Mouse (Mus musculus) lung, embryonic 16.5 days (tissue): ENCODE results near the gene Nelfe. TPM values are rescaled to one million over a fixed set of nuclear protein-coding genes. Genes with fewer than 3 reads are reported as not detected.
"Not testable (repeated sequence)": the region's sequence is repeated elsewhere in the genome, so short reads cannot be mapped to it uniquely, and the experiment has no call there.

ENCODE experiments used
- ATAC-seq: fragments of 200-750 bp; cut with Nextera tagmentation; 2 replicates; pipeline ENCODE4 v1.8.0; 2017; ENCODE audit warnings: low read depth, mild to moderate bottlenecking, moderate library complexity
- H3K27ac ChIP-seq: fragments of 300-500 bp; sonication (generic); 2 replicates; pipeline ENCODE4 v1.5.1; 2014; ENCODE audit warnings: mild to moderate bottlenecking, control low read depth, low read length
- H3K27me3 ChIP-seq: fragments of 300-500 bp; sonication (generic); 2 replicates; pipeline ENCODE4 v1.6.1; 2014; ENCODE audit warnings: low read depth, low read length, mixed read lengths; ENCODE audit not compliant: control insufficient read depth, insufficient read depth
- H3K36me3 ChIP-seq: fragments of 300-500 bp; sonication (generic); 2 replicates; pipeline ENCODE4 v1.6.1; 2014; ENCODE audit warnings: low read length; ENCODE audit not compliant: control insufficient read depth, insufficient read depth
- H3K4me1 ChIP-seq: fragments of 300-500 bp; sonication (generic); replicated peaks from 2 replicates; pipeline ENCODE4 v1.6.1; 2014; ENCODE audit warnings: low read length, mixed read lengths; ENCODE audit not compliant: control insufficient read depth, insufficient read depth
- H3K4me2 ChIP-seq: fragments of 300-500 bp; sonication (generic); 2 replicates; pipeline ENCODE4 v1.6.1; 2014; ENCODE audit warnings: low read depth, low read length, control low read depth
- H3K4me3 ChIP-seq: fragments of 300-500 bp; sonication (generic); 2 replicates; pipeline ENCODE4 v1.5.1; 2014; ENCODE audit warnings: mild to moderate bottlenecking, low read length, control low read depth
- H3K9ac ChIP-seq: fragments of 300-500 bp; sonication (generic); 2 replicates; pipeline ENCODE4 v1.6.1; 2014; ENCODE audit warnings: low read length, control low read depth
- H3K9me3 ChIP-seq: fragments of 300-500 bp; sonication (generic); 2 replicates; pipeline ENCODE4 v1.6.1; 2016; ENCODE audit warnings: low read length; ENCODE audit not compliant: control insufficient read depth
- WGBS: fragments of 180-500 bp; shearing (Covaris S2); extraction: QIAGEN DNeasy Blood & Tissue Kit; methylation state at CpG from one replicate; pipeline ENCODE4 v1.1.7; 2014; 5-methylcytosine and 5-hydroxymethylcytosine counted together
- polyA plus RNA-seq: library from polyadenylated mRNA; unstranded; fragments of >200 nt; fragmentation: Nextera tagmentation; extraction: Ambion mirVana; gene quantifications from 2 replicates; pipeline ENCODE4 v1.2.1, GENCODE M21; 2015

The Nelfe gene
- polyA plus RNA-seq: 94.4 and 96.0 TPM in 2 replicates

- Histone ChIP-seq H3K27ac (peak within 1 kb of the TSS; percentile 15; the same call in 1 of the 2 replicates), H3K36me3 (peaks cover 27% of the 10 kb centered on the region), H3K9ac (peak within 1 kb of the TSS; percentile 89), H3K27me3 (no peaks in the 10 kb centered on the region), H3K4me1 (peaks cover 13% of the 10 kb centered on the region), H3K9me3 (no peaks in the 10 kb centered on the region), H3K4me3 (peak within 1 kb of the TSS; percentile 82), H3K4me2 (peak within 1 kb of the TSS; percentile 87)
- peak; percentile 99 for ATAC-seq
- WGBS: under 1% methylated on average over 61 of the region's 65 CpGs
Measured at GRCm38 (mm10) chr17:34849722-34850516, at the start of gene Nelfe, which contains the start of gene Skiv2l. Nelfe (plus strand) TSS chr17:34850391. Skiv2l (minus strand) TSS chr17:34850210.

DNA sequence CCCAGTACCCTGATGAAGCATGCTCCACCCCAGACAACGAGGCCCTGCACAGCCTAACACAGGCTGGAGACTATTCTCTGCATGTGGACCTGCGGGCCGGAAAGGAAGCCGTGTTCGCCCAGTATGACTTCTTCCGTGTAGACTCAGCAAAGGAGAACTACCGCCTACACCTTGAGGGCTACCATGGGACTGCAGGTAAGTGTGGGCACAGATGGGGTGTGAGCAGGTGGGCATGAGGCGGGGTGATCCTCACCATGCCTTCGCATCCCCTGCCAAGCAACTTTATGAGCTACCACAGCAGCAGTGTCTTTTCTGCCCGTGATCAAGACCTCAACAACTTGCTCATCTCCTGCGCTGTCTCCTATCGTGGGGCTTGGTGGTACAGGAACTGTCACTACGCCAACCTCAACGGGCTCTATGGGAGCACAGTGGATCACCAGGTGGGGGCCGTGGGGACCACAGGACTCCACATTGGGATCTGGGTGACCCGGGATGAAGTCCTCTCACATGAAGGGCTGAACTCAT, 49.3 kb upstream of the Nelfe start:
- not testable (repeated sequence) for H3K9me3 ChIP-seq, H3K4me2 ChIP-seq, H3K4me3 ChIP-seq, ATAC-seq, H3K9ac ChIP-seq, H3K27ac ChIP-seq, H3K36me3 ChIP-seq, H3K27me3 ChIP-seq, H3K4me1 ChIP-seq
- 91% methylated on average over 16 of the region's 16 CpGs for WGBS

GRCm38 (mm10) chr17:34802756-34803155, 47.4 kb upstream of the Nelfe start:
- H3K27ac ChIP-seq, H3K4me1 ChIP-seq, H3K9me3 ChIP-seq, H3K27me3 ChIP-seq, ATAC-seq, H3K4me3 ChIP-seq, H3K4me2 ChIP-seq, H3K36me3 ChIP-seq, H3K9ac ChIP-seq: not testable (repeated sequence)
- WGBS: 91% methylated on average over 9 of the region's 9 CpGs

GRCm38 (mm10) chr17:34803367-34803766, 46.8 kb upstream of the Nelfe start:
- H3K4me2 ChIP-seq, H3K27ac ChIP-seq, H3K4me3 ChIP-seq, H3K36me3 ChIP-seq, H3K4me1 ChIP-seq, H3K27me3 ChIP-seq, ATAC-seq, H3K9me3 ChIP-seq, H3K9ac ChIP-seq: not testable (repeated sequence)
- 90% methylated on average over 6 of the region's 6 CpGs for WGBS

DNA sequence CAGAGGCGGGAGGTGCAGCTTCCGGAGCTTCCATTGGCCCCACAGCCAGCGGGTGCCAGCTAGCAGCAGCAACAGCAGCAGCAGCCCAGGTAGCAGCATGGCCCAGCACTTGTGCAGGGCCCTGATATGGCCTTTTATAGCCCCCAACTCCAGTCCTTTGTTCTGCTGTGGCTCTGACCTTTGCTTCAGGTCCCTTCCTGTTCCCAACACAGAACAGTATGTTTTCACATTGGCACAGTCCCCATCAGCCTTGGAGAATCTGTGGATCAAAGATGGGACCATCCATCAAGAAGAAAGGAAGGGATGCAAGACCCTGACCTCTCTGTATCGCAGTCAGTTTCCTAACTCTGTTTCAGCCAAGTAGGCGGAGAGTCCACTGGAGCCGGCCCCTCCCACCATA, 45.9 kb upstream of the Nelfe start, which contains the start of gene Cyp21a1:
Gene Cyp21a1 (minus strand): TSS at position 261 of the 400 bp plus-strand sequence.
- ATAC-seq, H3K4me2 ChIP-seq: not testable (repeated sequence)
- WGBS: 77% methylated on average over 4 of the region's 6 CpGs

GRCm38 (mm10) chr17:34804871-34805562, 45.2 kb upstream of the Nelfe start:
- WGBS: 72% methylated on average over 6 of the region's 6 CpGs
- Histone ChIP-seq H3K9ac (no peak overlapping the region), H3K4me2 (no peak overlapping the region), H3K27ac (no peak overlapping the region), H3K27me3 (no peaks in the 10 kb centered on the region), H3K4me1 (no peaks in the 10 kb centered on the region), H3K9me3 (peaks cover 5% of the 10 kb centered on the region), H3K4me3 (no peak overlapping the region), H3K36me3 (no peaks in the 10 kb centered on the region)
- no peak for ATAC-seq

More for the DNA sequence above, 45.9 kb upstream of the Nelfe start, which contains the start of gene Cyp21a1:
- not testable (repeated sequence) for H3K9ac ChIP-seq, H3K9me3 ChIP-seq, H3K4me3 ChIP-seq, H3K4me1 ChIP-seq, H3K27me3 ChIP-seq, H3K36me3 ChIP-seq, H3K27ac ChIP-seq

DNA sequence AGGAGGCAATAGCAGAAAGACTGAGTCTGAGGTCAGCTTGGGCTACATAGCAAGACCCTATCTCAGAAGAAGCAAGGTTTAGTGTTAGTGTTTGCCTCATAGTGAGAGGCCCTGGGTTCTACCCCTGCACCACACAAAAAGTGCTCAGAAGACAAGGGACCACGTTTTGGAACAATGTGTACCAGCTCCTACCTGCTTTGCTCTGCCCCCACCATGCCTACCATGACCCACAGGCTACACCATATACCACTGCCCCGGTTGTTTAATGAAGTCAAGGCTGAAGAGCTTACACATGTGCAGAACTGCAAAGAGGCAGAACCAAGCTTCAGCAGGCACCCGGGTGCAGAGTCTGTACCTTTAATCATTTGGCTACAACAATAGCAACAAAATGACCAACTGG, 43.0 kb upstream of the Nelfe start:
- ATAC-seq: no peak
- Histone ChIP-seq H3K4me2 (no peak overlapping the region), H3K9me3 (peaks cover 5% of the 10 kb centered on the region), H3K4me1 (no peaks in the 10 kb centered on the region), H3K27me3 (no peaks in the 10 kb centered on the region), H3K27ac (no peak overlapping the region), H3K36me3 (no peaks in the 10 kb centered on the region), H3K4me3 (no peak overlapping the region), H3K9ac (no peak overlapping the region)
- 58% methylated on average over 3 of the region's 3 CpGs for WGBS

- no peaks in the 10 kb centered on the region for H3K36me3 ChIP-seq
- no peak overlapping the region for H3K9ac ChIP-seq
- no peaks in the 10 kb centered on the region for H3K27me3 ChIP-seq
- no peak overlapping the region for H3K4me3 ChIP-seq
- no peak overlapping the region for H3K27ac ChIP-seq
- 65% methylated on average over 6 of the region's 6 CpGs for WGBS
- ATAC-seq: no peak
- H3K4me1 ChIP-seq: no peaks in the 10 kb centered on the region
- H3K9me3 ChIP-seq: peaks cover 5% of the 10 kb centered on the region
- no peak overlapping the region for H3K4me2 ChIP-seq
Measured at GRCm38 (mm10) chr17:34808599-34809205, 41.5 kb upstream of the Nelfe start.

GRCm38 (mm10) chr17:34810411-34810810, 39.8 kb upstream of the Nelfe start:
- not testable (repeated sequence) for H3K9ac ChIP-seq, H3K4me2 ChIP-seq, H3K9me3 ChIP-seq, H3K27ac ChIP-seq, H3K27me3 ChIP-seq, H3K4me3 ChIP-seq, H3K4me1 ChIP-seq, ATAC-seq, H3K36me3 ChIP-seq
- WGBS: 86% methylated on average over 5 of the region's 5 CpGs
